Mouse (Mus musculus) liver, adult 2 months (tissue): ENCODE measurements at regions not wholly inside any gene's neighbourhood (a gene's known extent, or its start where the extent isn't known, plus 50 kb on each side); places are given as distances from the start of the nearest gene placed in this dataset.

Experiments
- DNase-seq: peaks from one replicate; pipeline ENCODE4 v3.0.0-alpha.2; 2011; ENCODE audit warnings: low read depth, low spot score; ENCODE audit errors: extremely low read depth
- H3K27ac ChIP-seq: fragments of 200-500 bp; replicated peaks from 2 replicates; pipeline ENCODE4 v1.5.1; 2012; ENCODE audit warnings: low read depth, mild to moderate bottlenecking, control low read depth, inconsistent platforms, low read length; ENCODE audit not compliant: insufficient read depth
- H3K27me3 ChIP-seq: fragments of 200-500 bp; 2 replicates; pipeline ENCODE4 v1.6.1; 2012; ENCODE audit warnings: mild to moderate bottlenecking, moderate library complexity, low read length, inconsistent platforms; ENCODE audit not compliant: control insufficient read depth, insufficient read depth
- H3K36me3 ChIP-seq: fragments of 200-500 bp; 2 replicates; pipeline ENCODE4 v1.6.1; 2012; ENCODE audit warnings: low read length, inconsistent platforms; ENCODE audit not compliant: control insufficient read depth, insufficient read depth
- H3K4me1 ChIP-seq: fragments of 200-500 bp; 2 replicates; pipeline ENCODE4 v1.6.1; 2011; ENCODE audit warnings: low read length; ENCODE audit not compliant: control insufficient read depth, insufficient read depth
- H3K4me3 ChIP-seq: fragments of 200-500 bp; 2 replicates; pipeline ENCODE4 v1.5.1; 2011; ENCODE audit warnings: low read depth, mild to moderate bottlenecking, control low read depth, low read length, moderate library complexity; ENCODE audit not compliant: insufficient read depth
- H3K79me2 ChIP-seq: fragments of 200-500 bp; 2 replicates; pipeline ENCODE4 v1.6.1; 2012; ENCODE audit warnings: inconsistent platforms, mild to moderate bottlenecking, low read length, moderate library complexity; ENCODE audit not compliant: control insufficient read depth, insufficient read depth
- H3K9ac ChIP-seq: fragments of 200-500 bp; 2 replicates; pipeline ENCODE4 v1.6.1; 2012; ENCODE audit warnings: low read depth, mild to moderate bottlenecking, control low read depth, inconsistent platforms, low read length
- CTCF ChIP-seq: fragments of 200-500 bp; IDR thresholded peaks from 2 replicates; pipeline ENCODE4 v1.5.1; 2011; ENCODE audit warnings: low read depth, low read length, control low read depth
- POLR2A ChIP-seq: fragments of 200-500 bp; IDR thresholded peaks from 2 replicates; pipeline ENCODE4 v1.6.1; 2011; ENCODE audit warnings: low read length, control low read depth; ENCODE audit not compliant: insufficient read depth; ENCODE audit errors: extremely low read depth
- WGBS: fragments of 180-500 bp; shearing (Covaris S2); methylation state at CpG from one replicate; pipeline ENCODE4 v1.1.7; 2018; 5-methylcytosine and 5-hydroxymethylcytosine counted together

GRCm38 (mm10) chr1:137698876-137699275, 476.6 kb downstream of the Ptprc start:
- H3K27me3 ChIP-seq = no peaks in the 10 kb centered on the region
- H3K4me3 ChIP-seq = no peak overlapping the region
- H3K79me2 ChIP-seq = no peaks in the 10 kb centered on the region
- H3K9ac ChIP-seq = no peak overlapping the region
- 90% methylated on average over 4 of the region's 4 CpGs for WGBS
- DNase-seq = no peak
- H3K4me1 ChIP-seq = no peaks in the 10 kb centered on the region
- no peak overlapping the region for H3K27ac ChIP-seq
- no peaks in the 10 kb centered on the region for H3K36me3 ChIP-seq
- no peak for TF ChIP-seq POLR2A
- no peak for TF ChIP-seq CTCF

- DNase-seq = no peak
- no peak overlapping the region for H3K27ac ChIP-seq
- H3K36me3 ChIP-seq = no peaks in the 10 kb centered on the region
- no peak overlapping the region for H3K9ac ChIP-seq
- H3K79me2 ChIP-seq = no peaks in the 10 kb centered on the region
- H3K4me1 ChIP-seq = no peaks in the 10 kb centered on the region
- TF ChIP-seq POLR2A (no peak), CTCF (no peak)
- no peaks in the 10 kb centered on the region for H3K27me3 ChIP-seq
- WGBS = 80% methylated on average over 5 of the region's 5 CpGs
- H3K4me3 ChIP-seq = no peak overlapping the region
Observed at GRCm38 (mm10) chr1:137697289-137697688, 478.2 kb downstream of the Ptprc start.

GRCm38 (mm10) chr1:137696796-137697195, 478.7 kb downstream of the Ptprc start:
- Histone ChIP-seq H3K9ac (no peak overlapping the region), H3K4me3 (no peak overlapping the region), H3K79me2 (no peaks in the 10 kb centered on the region), H3K27me3 (no peaks in the 10 kb centered on the region), H3K4me1 (no peaks in the 10 kb centered on the region), H3K36me3 (no peaks in the 10 kb centered on the region), H3K27ac (no peak overlapping the region)
- DNase-seq = no peak
- WGBS = 73% methylated on average over 3 of the region's 3 CpGs
- TF ChIP-seq CTCF = no peak
- TF ChIP-seq POLR2A = no peak

- no peaks in the 10 kb centered on the region for H3K4me1 ChIP-seq
- no peaks in the 10 kb centered on the region for H3K36me3 ChIP-seq
- 81% methylated on average over 3 of the region's 3 CpGs for WGBS
- DNase-seq = no peak
- H3K27me3 ChIP-seq = no peaks in the 10 kb centered on the region
- H3K4me3 ChIP-seq = no peak overlapping the region
- no peak overlapping the region for H3K27ac ChIP-seq
- H3K9ac ChIP-seq = no peak overlapping the region
- H3K79me2 ChIP-seq = no peaks in the 10 kb centered on the region
- TF ChIP-seq POLR2A (no peak), CTCF (no peak)
Observed at GRCm38 (mm10) chr1:137695751-137696150, 479.8 kb downstream of the Ptprc start.

- H3K4me1 ChIP-seq = no peaks in the 10 kb centered on the region
- no peaks in the 10 kb centered on the region for H3K27me3 ChIP-seq
- H3K4me3 ChIP-seq = no peak overlapping the region
- no peak for DNase-seq
- H3K27ac ChIP-seq = no peak overlapping the region
- 64% methylated on average over 2 of the region's 2 CpGs for WGBS
- no peak for TF ChIP-seq CTCF
- no peak for TF ChIP-seq POLR2A
- H3K36me3 ChIP-seq = no peaks in the 10 kb centered on the region
- no peaks in the 10 kb centered on the region for H3K79me2 ChIP-seq
- H3K9ac ChIP-seq = no peak overlapping the region
Observed at GRCm38 (mm10) chr1:137692525-137692924, 483.0 kb downstream of the Ptprc start.

GRCm38 (mm10) chr1:137690860-137691595, 484.5 kb downstream of the Ptprc start:
- Histone ChIP-seq H3K4me3 (no peak overlapping the region), H3K27ac (no peak overlapping the region), H3K27me3 (no peaks in the 10 kb centered on the region), H3K79me2 (no peaks in the 10 kb centered on the region), H3K9ac (no peak overlapping the region), H3K36me3 (no peaks in the 10 kb centered on the region), H3K4me1 (no peaks in the 10 kb centered on the region)
- WGBS = 84% methylated on average over 9 of the region's 9 CpGs
- DNase-seq = no peak
- TF ChIP-seq CTCF (no peak), POLR2A (no peak)
